Mouse (Mus musculus): ENCODE results near the gene Fam240a. TPM values are rescaled to one million over a fixed set of nuclear protein-coding genes. Genes with fewer than 3 reads are reported as not detected.
A peak's percentile ranks its signal among the peaks of the same experiment; 100 is the strongest.

Fam240a gene
- total RNA-seq (2022) = 1 to 10 TPM in 2 of 4 experiments, under 1 TPM in 2; 0.65 to 2.2 (median 0.90) TPM

DNA sequence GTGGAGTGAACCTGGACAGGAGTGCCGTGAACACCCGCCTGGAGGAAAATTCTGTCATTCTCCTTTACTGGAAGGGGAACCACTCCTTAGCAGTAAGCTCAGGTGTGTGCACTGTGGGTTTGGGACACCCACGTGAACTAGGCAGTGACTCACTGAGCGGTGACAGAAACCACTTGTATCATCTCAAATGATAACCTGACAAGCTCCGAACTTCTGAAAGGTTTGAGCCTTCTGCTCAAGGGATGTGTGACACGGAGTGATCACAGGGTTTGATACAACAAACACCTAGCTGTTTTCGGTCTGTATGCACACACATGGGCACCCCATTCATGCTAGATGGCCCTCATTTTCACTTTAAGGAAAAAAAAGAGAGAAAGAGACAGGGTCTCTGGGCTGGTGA lies at the start of gene Fam240a:
TSS of gene Fam240a (minus strand) at position 76 of the 400 bp plus-strand sequence.
- no peak for DNase-seq (ENCODE audit: low spot score in 2 of 2)

DNA sequence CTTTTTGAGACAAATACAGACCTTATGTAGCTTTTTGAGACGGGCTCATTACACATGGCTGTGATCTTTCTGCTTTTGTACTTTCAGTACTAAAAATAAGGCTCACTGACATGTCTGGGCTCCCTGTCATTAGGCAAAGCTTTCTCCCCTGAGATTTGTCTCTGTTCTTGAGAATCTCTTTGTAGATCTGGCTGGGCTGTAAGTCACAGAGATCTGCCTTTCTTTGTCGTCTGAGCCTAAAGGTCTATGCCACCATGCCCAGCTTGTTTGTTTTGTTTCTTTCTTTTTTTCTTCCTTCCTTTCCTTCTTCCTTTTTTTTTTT lies 49.2 kb upstream of the Fam240a start:
- DNase-seq (ENCODE audit: low spot score in 2 of 2) = no peak

DNA sequence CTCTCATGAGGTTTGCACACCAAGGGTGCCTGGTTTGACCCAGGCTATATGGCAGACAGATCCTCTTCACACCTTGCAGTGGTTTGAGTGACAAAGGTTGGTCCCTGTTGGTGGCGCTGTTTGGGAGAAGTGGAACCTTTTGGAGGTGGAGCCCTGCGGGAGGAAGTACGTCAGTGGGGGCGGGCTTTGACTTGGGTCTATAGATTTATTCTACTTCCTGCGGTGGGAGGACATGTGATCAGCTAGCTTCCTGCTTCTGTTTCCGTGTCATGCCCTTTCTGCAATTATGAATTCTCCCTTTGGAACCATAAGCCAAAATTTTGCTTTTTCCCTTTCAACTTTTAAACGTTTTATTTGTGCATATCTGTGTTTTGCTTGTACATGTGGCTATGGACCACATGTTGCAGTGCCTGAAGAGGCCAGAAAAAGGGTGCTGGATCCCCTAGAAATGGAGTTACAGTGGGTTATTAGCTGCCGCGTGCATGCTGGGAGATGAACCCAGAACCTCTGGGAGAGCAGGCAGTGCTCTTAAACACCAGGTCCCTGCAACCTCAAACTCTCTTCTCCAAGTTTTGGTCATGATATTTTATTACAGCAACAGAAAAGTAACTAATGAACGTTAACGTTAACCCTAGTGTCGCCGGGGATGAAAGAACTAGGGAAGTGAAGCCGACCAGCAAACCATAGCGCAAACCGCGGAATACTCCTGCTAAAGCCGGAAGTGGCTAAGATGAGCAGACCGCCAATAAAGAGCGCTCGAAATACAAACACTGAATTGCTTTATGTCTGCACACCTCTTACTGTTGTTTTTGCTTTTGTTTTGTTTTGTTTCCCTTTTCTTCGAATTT lies 48.6 kb upstream of the Fam240a start:
- DNase-seq (ENCODE audit: low spot score in 2 of 2) = no peak

DNA sequence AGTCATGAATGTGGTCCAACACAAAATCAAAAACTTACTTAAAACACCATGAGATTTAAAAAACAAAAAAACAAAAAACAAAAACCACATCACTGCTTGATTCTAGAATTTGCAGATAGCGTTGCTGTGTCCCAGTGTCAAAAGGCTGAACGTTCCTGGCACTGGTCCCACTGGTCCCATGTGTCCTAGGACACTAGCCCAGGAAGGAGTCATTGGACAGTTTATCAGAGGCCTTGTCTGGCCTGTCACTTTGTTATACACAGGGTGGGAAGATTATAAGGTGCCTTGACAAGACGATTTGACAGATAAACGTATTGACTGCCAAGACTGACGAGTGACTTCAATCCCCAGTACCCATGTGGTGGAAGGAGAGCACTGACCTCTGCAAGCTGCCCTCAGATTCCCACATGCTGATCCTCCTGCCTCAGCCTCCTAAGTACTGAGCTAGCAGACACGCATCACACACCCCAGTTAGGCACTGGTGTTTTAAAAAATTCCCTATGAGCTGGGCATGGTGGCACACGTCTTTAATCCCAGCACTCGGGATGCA lies 47.0 kb upstream of the Fam240a start:
- DNase-seq (ENCODE audit: low spot score in 2 of 2) = no peak

DNA sequence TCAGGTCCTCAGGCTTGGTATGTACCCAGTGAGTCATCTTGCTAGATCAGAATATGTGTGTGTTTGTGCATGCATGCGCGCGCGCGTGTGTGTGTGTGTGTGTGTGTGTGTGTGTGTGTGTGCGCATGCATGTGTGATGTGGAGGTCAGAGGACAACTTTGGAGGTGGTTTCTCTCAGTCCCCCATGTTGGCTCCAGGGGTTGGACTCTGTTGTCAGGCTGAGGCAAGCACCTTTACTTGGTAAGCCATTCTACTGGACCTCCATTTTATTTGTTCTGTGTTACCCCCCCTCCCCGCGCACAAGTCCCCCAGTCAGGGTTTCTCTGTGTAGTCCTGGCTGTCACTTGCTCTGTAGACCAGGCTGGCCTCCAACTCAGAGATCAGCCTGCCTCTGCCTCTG lies 44.7 kb upstream of the Fam240a start:
- no peak for DNase-seq (ENCODE audit: low spot score in 2 of 2)

DNA sequence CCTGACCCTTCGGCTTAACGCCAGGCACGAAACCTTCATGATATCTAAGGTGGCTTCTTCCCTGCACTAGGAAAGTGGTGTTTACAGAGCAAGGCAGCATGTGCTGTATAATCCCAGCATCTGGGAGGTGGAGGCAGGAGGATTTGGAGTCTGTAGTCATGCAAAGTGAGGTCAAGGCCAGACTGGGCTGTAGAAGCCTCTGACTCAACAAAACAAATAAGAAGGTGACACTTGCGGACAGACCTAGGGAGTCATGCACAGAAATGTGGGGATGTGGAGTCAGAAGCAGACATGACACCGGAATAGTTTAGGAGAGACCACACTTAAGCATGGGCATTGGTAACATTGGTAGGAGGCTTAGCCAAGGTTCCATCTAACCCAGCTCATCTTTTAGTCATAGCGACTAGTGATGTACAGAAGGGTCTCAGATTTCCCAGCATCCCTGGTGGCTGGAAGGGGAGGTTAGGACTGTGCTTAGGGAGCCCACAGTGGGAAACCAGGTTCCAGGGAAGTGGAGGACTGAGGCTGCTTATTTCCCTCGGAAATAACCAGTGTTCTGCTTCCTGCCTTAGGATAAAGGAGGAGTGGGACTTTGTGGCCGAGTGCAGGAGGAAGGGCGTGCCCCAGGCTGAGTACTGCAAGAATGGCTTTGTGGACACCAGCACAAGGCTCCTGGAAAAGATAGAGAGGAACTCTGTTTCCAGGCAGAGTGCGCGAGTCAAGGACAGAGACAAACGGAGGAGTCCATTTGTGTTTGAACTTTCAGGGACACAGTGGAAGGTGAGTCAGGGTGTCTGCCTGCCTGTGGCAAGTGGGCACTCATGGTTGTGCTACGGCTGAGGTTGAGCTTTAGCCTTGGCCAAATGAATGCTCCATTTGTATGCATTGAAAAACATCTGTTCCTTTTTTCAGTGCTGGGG lies 43.8 kb upstream of the Fam240a start:
- DNase-seq (ENCODE audit: low spot score in 2 of 2) = no peak

DNA sequence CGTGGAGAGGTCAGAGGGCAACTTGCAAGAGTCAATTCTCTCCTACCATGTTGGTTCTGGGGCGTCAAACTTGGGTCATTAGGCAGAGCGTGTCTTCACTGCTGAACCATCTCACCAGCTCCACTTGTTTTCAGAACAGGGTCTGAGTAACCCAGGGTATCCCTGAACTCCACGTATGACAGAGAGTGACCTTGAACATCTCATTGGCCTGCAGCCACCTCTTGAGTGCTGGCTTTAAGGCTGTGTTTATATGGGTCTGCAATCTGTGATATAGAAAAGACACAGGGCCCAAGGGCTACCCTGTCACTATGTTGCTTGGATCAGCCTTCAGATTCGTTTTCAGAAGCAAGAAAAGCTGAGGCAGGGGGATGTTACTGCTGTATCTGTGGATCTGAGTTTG lies 43.0 kb upstream of the Fam240a start:
- DNase-seq (ENCODE audit: low spot score in 2 of 2) = no peak

DNA sequence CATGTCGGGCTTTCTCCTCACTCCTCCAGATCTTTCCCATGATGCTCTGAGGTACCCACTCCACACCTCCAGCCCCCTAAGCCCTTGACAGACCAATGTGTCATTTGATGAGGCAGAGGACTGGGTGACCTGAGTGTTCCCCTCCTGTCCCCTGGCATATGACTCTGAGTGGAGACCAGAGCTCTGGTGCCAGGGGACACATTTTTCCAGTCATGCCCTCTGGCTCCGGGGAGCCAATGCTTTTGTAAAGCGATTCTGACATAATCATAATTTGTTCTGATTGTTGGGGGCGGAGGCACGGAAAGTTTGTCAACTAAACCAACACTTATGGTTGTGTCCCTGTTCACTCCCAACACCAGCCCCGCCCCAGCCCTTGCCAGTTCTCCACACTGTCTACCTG lies 39.3 kb upstream of the Fam240a start:
- DNase-seq (ENCODE audit: low spot score in 2 of 2) = no peak

DNA sequence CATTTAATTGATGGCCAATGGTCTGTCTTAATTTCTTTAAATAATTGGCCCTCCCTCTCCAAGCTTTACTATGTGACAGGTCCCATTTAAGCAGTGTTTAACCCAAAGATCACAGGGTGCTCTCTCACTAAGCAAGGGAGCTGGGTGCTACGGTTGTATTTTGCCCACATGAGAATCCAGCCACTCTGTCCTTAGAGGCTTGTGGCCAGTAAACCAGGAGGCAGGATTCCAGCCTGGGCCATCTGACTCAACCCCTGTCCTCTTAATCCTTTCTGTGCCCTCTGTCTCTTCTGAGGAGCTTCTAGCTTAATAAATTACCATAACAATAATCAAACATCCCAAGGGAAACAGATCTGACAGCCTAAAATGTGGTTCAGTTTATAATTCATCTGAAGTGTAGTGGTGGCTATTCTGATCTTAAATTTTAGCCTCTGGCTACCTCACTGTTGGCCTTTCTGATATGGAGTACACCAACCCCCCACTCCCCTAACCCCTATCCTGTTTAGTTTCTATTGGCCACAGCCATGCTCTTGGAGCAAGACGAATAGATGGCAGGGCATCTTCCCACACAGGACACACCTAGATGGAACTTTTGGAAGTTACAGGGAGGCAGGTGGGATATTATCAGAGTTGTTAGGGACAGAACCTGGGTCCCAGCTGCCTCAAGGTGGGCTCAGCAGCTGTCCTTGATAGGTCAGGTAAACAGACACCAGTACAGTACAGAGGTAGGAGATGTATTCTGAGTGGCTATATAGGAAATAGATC lies 38.2 kb upstream of the Fam240a start:
- no peak for DNase-seq (ENCODE audit: low spot score in 2 of 2)

DNA sequence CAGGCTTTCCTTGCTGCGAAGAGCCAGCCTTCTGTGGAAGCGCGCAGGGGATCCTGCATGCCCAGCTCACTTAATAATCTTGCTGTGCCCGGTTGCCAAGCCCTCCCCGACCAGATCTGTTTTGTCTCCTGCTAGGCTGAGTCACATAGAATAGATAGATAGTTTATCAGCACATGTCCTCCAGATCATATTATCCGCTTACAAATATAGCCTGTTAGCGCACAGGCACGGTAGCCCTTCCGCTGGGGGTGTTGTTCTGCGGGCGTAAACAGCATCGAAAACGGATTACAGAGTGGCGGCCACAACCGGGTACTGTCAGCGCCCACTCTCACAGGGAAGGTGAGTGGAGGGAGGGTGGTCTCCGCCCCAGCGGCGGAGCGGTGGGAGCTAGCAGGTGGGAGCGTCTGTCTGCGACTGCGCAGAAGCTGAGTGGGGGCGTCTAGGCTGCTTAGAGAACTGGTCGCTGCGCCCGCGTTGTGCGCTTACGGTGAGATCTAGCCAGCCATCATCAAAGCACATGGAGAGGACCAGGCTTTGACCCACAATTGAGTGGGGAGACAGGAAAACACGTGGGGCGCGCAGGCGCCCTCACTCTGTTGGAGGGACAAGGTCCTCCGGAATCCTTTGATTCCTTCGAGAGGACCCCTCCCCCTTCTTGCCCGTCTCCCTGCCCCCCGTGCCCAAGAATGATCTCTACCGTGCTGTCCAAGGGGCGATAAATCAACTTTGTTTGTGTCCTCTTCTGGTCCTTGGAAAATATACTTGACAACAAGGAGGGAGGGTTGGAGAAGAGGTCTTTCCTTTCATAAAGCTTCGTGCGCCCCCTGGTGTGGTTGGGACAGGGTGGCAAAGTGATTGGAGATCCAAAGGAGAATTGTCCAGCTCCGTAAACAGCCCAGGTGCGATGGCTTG lies 37.1 kb upstream of the Fam240a start:
- DNase-seq (ENCODE audit: low spot score in 2 of 2) = peak; percentile 57 to 68

DNA sequence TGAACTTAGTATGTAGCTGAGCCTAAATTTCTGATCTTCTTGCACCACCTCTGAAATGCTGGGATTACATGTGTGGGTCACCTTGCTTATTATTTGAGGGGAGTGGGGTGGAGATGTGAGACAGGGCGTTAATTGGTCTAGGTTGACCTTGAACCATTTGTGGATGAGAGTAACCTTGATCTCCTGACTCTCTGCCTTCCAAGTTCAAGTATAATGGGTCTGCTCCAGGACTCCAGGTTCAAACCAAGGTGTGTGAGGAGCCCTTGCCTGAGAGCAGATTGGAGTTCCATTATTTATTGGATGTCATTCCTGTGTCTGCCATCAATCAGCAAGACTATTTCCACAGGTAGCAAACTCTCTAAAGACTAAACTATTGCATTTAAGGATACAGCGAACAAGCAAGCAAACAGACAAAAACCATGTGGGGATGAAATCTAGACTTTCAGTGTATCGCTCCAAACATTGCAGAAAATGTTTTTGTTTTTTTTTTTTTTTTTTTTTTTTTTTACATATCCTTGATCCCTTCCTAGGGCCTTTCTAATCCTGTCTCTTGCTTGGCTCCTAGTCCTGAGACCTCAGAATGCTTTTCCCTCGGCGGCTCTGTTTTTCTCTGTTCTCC lies 36.4 kb upstream of the Fam240a start:
- DNase-seq (ENCODE audit: low spot score in 2 of 2) = no peak

DNA sequence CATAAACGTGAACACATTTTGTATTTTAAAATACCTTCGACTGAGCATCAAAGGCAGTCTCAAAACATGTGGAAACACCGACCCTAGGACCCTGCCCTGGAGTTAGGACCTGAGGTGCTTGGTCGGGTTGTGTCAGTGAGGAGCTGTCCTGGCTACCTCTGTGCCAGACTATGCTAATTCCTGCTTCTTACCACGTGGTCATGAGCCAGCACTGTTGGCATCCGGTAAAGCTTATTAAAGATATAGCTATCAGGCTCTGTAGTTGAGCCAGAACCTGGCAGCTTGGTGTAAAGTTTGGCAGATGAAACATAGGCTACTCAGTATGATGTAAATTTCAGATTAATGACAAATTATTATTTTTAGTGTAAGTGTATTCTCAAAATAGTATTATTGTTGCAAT lies 35.7 kb upstream of the Fam240a start:
- DNase-seq (ENCODE audit: low spot score in 2 of 2) = no peak

DNA sequence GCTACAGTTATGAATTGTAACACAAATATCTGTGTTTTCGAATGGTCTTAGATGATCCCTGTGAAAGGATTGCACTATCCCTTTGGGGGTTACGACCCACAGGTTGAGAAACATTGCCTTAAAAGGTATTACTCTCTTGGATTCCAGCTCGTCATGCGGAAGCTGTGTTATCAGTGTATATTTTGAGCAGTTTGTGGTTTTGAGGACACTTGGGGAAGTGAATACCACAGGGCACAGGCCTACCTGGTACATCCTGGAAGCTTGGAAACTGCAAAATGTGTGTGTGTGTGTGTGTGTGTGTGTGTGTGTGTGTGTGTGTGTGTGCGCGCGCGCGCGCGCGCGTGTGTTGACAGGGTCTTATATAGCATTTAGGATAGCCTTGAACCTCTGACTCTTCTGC lies 35.2 kb upstream of the Fam240a start:
- DNase-seq (ENCODE audit: low spot score in 2 of 2) = no peak

DNA sequence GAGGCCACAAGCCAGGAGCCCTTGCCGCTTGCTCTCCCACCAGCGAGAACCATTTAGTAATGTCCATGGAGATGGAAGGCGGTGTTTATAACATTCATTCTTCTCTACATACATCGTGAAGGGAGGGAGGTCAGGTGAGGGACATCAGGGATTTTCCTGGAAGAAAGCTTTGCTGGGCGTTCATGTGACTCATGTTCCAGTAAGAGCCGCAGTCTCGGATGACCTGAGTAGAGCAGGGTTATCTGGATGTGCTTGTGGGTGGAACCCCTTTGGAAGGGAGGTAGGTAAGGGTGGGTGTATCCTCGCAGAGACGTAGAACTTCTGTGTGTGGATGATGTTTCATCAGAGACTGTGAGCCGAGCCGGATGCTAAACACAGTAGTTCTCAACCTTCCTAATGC lies 34.7 kb upstream of the Fam240a start, which contains the start of gene Lrrc2:
TSS of gene Lrrc2 (plus strand) at position 149 of the 400 bp plus-strand sequence.
- no peak for DNase-seq (ENCODE audit: low spot score in 2 of 2)

DNA sequence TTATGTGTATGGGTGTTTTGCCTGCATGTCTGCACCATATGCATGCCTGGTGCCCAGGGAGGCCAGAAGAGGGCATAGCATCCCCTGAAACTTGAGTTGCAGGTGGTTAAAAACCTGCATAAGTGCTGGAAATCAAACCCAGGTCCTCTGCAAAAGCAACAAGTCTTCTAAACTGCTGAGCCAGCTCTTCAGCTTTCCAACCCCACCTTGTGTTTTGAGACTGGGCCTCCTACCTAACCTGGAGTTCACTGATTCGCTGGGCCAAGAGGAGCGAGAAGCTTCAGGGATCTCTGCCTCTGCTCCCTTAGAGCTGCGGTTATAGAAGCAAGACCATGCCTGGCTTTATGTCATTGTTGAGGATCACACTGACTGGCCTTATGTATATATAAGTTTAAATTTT lies 33.4 kb upstream of the Fam240a start:
- DNase-seq (ENCODE audit: low spot score in 2 of 2) = no peak

DNA sequence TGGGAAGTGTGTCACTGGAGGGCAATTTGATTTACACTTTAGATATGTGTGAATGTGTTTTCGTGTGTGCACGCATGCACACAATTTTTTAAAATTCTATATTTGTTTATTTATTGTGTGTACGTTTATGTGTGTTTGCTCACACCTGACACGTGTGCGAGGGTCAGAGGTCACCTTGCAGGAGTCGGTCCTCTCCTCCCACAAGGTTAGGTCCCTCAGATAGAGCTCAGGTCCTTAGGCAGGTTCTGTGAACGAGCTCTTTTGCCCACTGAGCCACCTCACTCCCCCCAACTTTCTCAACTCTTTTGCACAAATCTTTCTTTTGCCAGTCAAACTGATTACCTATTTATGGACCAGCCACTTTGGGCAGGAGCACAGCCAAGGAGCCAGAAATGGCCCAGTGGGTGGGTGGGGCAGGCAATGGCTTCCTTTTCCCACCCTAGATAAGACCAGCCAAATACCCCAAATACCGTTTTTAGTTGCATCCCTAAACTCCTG lies 32.2 kb upstream of the Fam240a start:
- no peak for DNase-seq (ENCODE audit: low spot score in 2 of 2)

DNA sequence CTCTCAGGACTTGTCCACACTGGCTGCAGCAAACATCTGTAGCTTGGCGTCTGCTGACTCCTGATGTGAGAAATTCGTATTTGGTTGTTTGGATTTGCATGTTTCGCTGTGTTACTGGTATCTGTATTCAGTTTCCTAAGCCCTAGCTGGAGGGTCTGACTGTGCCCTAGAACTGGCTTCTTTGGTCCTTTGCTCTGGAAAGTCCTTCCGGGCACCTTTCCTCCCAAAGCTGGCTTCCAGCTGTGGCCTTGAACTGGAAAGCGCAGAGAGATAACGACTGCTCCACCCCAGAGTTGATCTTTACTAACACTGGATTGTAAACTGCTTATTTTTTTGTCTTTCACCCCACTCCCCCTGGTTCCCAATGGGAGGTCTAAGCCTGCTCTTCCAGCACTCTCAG lies 31.2 kb upstream of the Fam240a start:
- DNase-seq (ENCODE audit: low spot score in 2 of 2) = no peak

DNA sequence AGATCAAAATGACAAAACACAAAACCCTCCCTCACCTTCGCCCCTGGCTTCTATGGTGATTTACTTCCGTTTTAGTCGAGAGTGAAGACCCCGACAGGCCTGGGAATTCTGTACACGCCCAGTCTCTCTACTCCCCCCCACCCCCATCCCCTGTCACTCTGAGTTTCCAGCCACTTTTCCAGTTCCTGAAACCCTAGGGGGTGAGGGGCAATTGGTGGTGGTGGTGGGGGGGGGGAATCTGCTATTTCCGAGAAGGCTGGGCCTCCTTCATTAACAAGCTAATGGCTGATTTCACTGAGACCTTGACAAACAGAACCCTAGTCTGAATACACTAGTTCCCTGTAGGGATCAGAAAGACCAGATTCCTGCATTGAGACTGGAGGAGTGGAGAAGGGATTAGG lies 30.6 kb upstream of the Fam240a start:
- no peak for DNase-seq (ENCODE audit: low spot score in 2 of 2)

DNA sequence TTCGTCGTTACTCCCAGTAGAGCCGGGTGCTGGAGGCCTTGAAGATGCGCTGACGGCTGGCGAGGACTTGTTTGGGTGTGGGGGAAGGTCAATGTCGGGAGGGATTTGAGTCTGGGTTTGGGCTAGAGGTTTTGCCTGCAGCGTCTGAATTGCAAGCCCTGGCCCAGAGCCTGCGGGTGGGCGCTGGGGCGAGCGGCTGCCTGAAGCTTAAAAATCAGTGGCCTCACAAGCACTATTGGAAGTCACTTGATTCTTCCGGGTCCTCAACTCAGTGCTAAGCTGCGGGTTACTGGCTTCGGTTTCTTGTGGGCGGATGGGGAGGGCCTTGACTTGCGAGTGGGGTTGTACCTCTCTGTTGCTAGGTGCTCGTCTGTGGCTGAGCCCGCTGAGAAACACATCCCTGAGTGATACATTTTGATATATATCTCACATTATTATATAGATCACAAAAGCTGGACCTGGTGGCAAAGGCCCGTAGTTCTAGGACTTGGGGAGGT lies 29.9 kb upstream of the Fam240a start:
- DNase-seq (ENCODE audit: low spot score in 2 of 2) = no peak

DNA sequence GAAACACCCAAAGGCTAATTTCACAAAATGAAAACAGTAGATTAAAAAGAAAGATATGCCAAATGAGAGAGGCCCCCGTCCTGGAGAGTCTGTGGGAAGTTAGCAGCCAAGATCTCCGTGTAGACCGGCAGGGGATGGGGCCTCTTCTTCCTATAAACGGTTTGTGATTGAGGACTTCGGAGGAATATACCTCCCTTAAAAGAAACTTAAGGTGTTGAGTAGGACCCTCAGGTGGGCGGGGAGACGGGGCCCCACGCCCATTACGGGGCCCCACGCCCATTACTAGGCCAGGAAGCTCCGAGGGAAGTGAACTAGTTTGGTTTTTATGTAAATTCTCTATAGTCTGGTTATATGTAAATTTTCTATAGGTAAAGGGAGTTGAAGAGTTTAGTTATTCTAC lies 29.3 kb upstream of the Fam240a start, which contains the start of gene Tdgf1:
TSS of gene Tdgf1 (minus strand) at position 233 of the 400 bp plus-strand sequence.
- DNase-seq (ENCODE audit: low spot score in 2 of 2) = no peak
